Mouse (Mus musculus): ENCODE measurements around the gene Ube2s.

DNA sequence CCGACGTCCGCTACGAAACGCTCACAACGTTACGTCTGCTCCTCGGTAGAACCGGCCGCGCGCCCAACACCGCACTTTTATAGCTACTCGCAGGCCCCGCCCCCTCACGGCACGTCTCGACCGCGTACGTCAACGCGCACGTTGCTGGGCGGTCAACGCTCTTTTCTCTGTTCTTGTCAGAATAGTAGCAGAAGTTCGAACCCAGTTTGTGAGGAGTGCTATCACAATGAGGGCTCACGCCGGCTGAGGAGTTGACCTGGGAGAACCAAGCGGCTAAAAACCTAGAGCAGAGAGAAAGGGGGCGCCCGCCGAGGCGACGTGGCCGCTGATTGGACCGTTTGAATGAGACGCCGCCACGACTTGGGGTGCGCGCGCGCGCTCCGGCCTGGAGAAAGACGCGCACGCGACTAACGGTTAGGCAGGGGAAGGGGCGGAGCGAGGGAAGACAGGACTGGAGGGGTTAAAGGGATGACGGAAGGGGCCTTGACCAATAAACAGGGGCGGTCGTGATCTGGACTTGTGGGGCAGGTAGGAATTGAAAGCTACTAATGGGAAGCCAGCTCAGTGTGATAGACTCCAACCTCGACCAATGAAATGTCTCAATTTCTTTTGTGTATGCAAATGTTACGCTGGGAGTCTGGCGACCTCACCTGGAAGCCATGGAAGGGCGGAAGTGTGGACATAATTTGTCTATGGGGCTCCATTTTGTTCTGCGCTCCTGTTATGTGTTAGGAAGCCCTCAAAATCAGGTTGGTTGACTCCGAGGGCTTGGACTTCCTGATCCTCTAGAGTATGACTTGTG lies at the start of gene Ube2s:
- TF ChIP-seq POLR2A (IDR thresholded peaks at IDR 0.05; ENCODE audit: insufficient read depth, low read length) = peak; percentile 58
- TF ChIP-seq CTCF (IDR thresholded peaks at IDR 0.05; ENCODE audit: low read depth, low read length) = peak; percentile 1
